Mouse (Mus musculus): ENCODE measurements around the gene Dram1.
A peak's percentile ranks its signal among the peaks of the same experiment; 100 is the strongest.

Gene Dram1

DNA sequence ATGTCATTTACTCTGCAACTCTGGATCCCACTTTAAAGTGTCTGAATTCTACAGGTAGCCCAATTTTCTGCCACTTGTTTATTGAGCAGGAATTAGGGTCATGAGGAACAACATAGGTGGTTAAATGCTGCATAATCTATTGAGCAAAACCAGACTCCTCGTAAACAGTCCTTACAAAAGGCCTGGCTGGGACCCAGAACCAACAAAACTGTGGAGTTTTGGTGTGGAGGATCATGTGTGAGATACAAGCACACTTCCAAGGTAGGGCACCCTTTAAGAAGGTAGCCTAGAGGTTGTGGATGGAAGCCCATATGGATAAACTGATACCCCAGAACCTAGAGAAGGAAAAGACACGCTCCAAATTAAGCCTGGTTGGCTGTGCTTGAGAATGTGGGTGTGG is 28.2 kb downstream of the Dram1 start:
- DNase-seq (ENCODE audit: low spot score in 2 of 2), result no peak

GRCm38 (mm10) chr10:88349800-88350199 is 29.1 kb downstream of the Dram1 start:
- no peak for DNase-seq (ENCODE audit: low spot score in 2 of 2)

DNA sequence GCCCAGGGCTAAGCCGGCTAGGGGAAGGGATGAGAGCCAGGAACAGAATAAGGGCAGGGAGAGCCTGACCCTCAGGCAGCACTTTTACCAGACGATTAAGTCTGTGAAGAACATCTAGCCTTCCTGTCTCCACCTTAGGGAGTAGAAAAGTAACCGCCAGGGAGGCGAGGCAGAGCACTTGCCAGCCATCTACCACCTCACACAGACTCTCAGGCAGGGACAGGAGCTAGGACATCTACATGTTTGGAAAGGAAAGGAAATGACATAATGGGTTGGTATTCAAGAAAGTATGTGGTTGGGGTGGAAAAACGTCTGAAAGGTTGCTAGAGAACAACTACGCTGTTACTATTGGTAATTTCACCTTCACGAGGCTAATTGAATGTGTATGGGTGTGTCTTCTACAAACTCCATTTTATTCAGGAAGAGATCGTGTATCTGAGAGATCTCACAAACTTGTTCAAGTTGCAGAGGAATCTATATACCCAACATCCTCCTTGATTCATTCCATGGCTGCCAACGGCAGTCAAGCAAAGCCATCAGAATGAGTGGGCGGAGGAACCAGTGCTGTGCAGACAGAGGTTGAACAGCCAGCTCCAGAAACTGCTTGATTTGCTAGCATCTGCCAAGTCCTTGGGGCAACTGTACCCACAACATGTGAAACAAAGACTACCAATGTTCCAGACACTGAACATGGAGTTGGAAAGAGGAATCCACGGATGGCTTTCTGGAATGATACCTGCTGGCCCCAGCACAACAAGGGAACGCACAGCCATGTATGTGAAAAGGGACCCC is 32.2 kb downstream of the Dram1 start:
- no peak for DNase-seq (ENCODE audit: low spot score in 2 of 2)

- DNase-seq (ENCODE audit: low spot score in 2 of 2), result no peak
Observed at GRCm38 (mm10) chr10:88345899-88346401, 32.9 kb downstream of the Dram1 start.

- no peak for DNase-seq (ENCODE audit: low spot score in 2 of 2)
Observed at GRCm38 (mm10) chr10:88341368-88341767, 37.5 kb downstream of the Dram1 start.

DNA sequence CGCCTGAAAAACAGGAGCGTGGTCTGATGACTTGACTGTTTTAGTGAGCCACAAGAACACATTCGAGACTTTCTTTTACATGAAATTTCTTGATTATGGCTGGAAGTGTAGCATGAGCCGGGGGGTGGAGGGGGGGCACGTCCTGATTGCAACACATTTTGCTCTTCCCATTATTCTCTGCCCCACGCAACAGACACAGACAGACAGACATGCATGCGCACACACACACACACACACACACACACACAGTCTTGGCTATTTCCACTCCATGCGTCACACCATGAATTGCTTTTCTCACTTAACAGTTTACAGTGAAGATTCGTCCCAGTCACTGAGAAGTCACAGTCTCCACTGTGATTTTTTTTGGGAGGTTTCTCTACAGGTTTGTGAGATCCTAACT is 38.2 kb downstream of the Dram1 start:
- no peak for DNase-seq (ENCODE audit: low spot score in 2 of 2)

DNA sequence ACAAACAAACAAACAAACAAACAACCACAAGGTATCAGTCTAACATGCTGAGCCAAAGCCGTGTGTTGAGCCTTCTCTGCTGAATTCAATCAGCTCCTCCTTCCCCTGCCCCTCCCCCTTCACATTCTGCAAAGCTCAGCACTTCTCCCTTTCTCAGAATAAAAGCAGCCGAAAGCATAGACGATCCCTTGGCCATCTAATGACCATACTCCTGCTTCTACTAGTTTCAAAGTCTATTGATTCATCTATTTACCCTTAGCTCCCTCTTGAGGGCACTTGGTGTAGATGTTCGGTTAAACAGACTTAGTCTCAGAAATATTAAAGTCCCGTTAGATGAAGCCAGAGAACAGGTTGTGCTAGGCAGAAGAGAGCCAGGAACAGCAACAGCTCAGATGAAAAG is 48.2 kb downstream of the Dram1 start:
- DNase-seq (ENCODE audit: low spot score in 2 of 2), result no peak

- no peak for DNase-seq (ENCODE audit: low spot score in 2 of 2)
Observed at GRCm38 (mm10) chr10:88328056-88328450, 50.8 kb downstream of the Dram1 start.

DNA sequence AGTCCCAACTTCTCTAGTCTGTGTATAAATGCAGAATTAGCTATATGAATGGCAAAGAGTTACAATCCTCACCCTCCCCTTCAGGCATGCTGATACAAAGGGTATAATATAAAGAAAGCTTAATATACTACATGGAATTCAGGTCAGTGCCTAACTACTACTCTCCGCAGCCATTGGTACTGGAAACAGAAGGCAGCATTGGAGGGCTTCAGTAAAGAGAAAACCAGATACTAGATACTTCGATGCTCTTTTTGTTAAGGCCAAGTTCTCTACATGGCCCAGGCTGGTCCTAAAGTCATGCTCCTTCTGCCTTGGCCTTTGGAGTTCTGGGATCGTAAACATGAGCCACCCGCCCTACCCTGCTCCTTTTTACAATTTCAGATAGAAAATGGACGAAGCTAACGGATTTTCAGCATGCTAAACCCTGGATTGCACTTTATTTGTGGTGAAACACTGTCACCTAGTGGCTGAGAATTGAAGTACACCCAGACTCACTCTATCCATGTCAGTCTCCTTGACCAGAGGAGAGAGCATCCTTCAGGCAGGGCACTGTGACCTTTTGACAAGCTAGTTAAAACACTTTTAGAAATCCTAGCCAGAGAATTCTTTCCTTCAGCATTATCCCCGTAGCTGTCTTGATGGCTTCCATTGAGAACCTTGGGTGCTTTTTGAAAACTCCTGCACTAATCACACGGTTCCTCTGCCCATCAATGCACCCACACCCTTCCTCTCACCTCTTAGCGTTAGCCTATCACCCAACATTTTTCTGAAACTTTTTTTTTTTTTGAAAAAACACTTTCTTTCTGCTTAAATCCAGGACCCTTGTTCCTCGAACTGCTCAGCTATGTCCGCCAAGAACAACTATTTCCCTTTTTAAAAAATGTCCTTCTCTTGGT is 51.5 kb downstream of the Dram1 start:
- DNase-seq (ENCODE audit: low spot score in 2 of 2), result peak; percentile 57 to 72

DNA sequence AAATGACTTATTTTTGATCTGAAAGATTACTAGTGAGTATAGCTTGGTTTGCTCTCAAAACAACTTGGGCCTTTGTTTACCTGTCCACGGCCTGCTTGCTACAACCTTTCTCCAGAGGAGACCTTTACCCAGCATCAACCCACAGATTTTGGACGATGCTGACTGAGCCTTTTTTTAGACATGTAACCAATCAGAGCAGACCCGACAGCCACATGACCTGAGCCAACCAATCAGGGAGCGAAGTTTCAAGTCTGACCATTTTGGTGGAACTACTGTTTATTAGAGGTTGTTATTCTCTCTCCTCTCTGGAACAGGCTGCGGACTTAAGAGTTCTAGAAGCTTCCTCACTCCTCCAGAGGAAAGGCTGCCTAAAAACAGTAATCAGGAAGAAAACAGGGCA is 57.1 kb downstream of the Dram1 start:
- DNase-seq (ENCODE audit: low spot score in 2 of 2), result no peak

DNA sequence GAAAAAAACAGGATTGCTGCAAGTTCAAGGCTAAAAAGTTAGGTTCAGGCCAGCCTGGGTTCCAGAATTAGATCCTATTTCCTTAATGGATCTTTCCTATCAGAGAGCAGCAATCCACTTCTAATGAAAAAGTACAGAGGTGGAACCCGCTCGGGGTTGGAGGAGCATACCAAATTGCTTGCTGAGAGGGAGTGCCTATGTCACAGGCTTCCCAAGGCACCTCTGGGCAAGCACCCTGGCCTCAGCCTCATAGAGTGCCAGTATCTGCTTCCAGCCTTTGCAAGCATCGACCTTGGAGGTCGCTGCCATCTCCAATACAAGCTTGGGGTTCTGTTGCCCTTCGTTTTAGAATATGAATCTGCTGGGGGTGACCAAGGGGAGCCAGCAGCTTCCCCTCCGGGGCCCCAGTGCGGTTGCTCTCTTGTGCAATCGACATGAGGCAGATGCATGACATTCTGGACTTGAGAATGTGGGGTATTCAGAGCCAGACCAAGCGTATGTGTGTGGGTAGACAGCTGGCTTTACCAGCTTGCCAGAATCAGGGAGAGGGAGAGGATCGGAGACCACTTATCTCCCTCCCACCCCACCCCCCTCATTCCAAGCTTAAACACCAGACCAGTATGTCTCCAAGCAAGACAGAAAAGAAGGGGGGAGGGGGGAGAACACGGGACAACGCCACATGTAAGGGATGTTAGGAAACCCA is 58.0 kb downstream of the Dram1 start:
- no peak for DNase-seq (ENCODE audit: low spot score in 2 of 2)

DNA sequence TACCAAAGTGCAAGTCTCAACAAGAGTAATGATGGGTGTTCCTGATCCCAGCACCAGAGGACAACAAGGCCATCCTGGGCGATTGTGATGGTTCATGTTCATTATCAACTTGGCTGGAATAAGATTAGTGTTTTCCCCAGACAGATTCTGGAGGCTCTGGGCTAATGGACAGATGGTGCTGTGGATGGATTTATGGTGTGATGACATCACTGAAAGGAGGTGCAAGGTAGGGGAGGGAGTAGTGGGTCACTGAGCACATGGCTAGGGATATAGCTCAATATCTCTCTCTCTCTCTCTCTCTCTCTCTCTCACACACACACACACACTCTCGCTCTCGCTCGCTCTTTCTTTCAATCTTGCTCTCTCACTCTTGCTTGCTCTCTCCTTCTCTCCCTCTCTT is 60.7 kb downstream of the Dram1 start:
- no peak for DNase-seq (ENCODE audit: low spot score in 2 of 2)

DNA sequence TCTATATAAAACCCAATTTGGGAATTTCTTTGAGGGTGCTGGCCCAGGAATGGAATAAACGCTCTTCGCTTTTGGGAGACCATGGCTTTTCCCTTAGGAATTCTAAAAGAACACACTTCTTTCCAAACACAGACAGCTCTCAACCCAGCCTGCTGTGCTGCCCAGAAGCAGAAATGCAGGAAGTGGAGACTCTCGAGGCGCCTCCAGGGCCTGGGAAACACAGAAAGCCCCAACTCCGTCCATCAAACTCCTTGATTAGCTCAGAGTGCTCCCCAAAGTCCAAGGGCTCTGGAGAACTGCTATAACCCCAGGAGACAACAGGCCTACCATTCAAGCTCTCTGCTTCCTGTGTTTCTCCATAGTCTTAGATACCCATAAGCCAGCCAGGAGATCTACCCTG is 61.7 kb downstream of the Dram1 start:
- no peak for DNase-seq (ENCODE audit: low spot score in 2 of 2)

- no peak for DNase-seq (ENCODE audit: low spot score in 2 of 2)
Observed at GRCm38 (mm10) chr10:88314841-88315240, 64.0 kb downstream of the Dram1 start.

DNA sequence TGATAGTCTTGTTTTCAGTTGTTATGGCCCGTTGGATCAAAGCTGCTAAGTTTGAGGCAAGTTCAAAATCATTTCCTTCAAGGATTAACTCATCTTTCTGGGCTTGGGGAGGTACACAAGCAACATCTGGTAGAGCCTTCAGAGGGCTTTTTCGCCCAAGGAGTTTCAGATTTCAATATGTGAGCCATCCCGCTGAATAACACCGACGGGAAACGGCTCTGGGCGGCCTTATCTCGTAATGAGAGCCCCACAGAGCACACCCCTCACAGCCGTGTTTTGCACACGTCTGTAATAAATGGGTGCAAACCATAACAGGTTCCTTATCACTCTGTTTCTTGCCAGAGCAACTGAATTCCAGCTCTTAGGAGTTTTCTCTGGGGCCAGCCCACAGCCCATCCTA is 69.0 kb downstream of the Dram1 start:
- no peak for DNase-seq (ENCODE audit: low spot score in 2 of 2)

GRCm38 (mm10) chr10:88306235-88306634 is 72.6 kb downstream of the Dram1 start:
- no peak for DNase-seq (ENCODE audit: low spot score in 2 of 2)

GRCm38 (mm10) chr10:88304302-88304701 is 74.6 kb downstream of the Dram1 start:
- peak; percentile 14 to 63 for DNase-seq (ENCODE audit: low spot score in 2 of 2)

GRCm38 (mm10) chr10:88303079-88303478 is 75.8 kb downstream of the Dram1 start:
- no peak for DNase-seq (ENCODE audit: low spot score in 2 of 2)

GRCm38 (mm10) chr10:88301802-88302470 is 76.9 kb downstream of the Dram1 start:
- no peak for DNase-seq (ENCODE audit: low spot score in 2 of 2)

- DNase-seq (ENCODE audit: low spot score in 2 of 2), result no peak
Observed at GRCm38 (mm10) chr10:88296991-88297390, 81.9 kb downstream of the Dram1 start.

- DNase-seq (ENCODE audit: low spot score in 2 of 2), result no peak
Observed at GRCm38 (mm10) chr10:88295091-88295490, 83.8 kb downstream of the Dram1 start.

DNA sequence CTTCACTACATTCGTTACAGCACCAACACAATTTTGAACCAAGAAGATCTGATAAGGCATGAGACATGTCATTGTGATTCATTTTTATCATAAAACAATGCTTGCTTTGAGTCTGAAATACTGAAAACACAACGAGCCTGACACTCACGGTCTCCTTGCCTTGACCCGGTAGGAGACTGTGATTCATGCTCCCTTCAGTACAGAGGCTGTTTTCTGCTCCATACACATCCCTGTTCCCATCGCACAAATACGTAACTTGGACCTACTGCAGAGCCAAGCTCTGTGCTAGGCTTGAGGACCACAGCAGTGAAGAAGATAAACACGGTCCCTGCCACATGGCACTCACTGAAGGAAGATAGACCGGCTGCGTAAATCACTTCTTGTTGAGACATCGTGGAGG is 90.8 kb downstream of the Dram1 start:
- DNase-seq (ENCODE audit: low spot score in 2 of 2), result no peak

All from spleen, postnatal 10 days (tissue).